Mouse (Mus musculus) heart, postnatal 25 days (tissue): ENCODE results near the gene Atxn1. TPM values are rescaled to one million over a fixed set of nuclear protein-coding genes. Genes with fewer than 3 reads are reported as not detected.

ENCODE experiments used
- DNase-seq: peaks from one replicate; pipeline ENCODE4 v3.0.0; 2022; ENCODE audit warnings: low spot score
- intact Hi-C: fragments of 180-260 bp; cut with DNase I; formaldehyde crosslinking; loops from one replicate; pipeline ENCODE4 v1.15.1; 2025
- total RNA-seq, 2 experiments: library from RNA; stranded (reverse); gene quantifications; 2 replicates each; pipeline ENCODE4 v1.2.3; 2021

The Atxn1 gene
- total RNA-seq, 2 experiments from 2014 or later = 35.1 to 36.0 TPM

- DNase-seq = no peak
- intact Hi-C loops = no loop called here
These were observed 89.0 kb downstream of the Atxn1 start for GRCm38 (mm10) chr13:45875686-45876367.

- intact Hi-C loops = no loop called here
- no peak for DNase-seq
These were observed 90.6 kb downstream of the Atxn1 start for GRCm38 (mm10) chr13:45874196-45874595.

DNA sequence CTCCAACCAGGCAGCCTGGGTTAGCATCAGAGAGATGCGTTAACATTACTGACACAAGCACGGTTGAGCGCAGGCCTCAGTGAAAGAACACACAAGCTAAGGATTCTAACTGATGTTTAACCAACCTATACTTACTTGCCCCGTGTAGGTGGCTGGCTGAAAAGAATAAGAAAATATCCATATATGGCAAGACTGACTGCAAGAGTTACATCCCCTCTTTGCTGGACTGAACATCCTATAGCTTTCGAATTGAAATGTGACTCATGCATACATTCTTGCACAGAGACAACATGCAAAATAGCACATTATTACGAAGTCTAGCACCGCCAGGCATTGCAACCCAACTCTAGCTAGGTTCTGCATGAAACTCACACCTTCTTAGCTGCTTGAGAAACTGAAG lies 91.8 kb downstream of the Atxn1 start:
- intact Hi-C loops = no loop called here
- no peak for DNase-seq

GRCm38 (mm10) chr13:45872041-45872746 lies 92.6 kb downstream of the Atxn1 start:
- DNase-seq = no peak
- intact Hi-C loops = no loop called here

- intact Hi-C loops = no loop called here
- no peak for DNase-seq
These were observed 93.3 kb downstream of the Atxn1 start for GRCm38 (mm10) chr13:45871554-45871953.

DNA sequence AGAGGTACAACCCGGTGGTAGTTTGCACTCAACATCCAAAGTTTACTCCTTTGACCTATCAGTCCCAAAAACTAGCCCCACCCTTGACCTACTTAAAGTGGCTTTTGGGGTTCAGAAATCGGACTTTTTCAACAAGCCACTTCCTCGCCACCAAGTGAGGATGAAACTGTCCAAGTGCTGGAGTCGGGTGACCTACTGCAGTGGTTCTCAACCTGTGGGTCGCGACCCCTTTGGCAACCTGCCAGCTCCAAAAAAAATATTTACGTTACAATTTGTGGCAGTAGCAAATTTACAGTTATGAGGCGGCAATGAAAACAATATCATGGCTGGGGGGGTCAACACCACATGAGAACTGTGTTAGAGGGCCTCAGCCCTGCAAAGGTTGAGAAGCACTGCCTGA lies 95.9 kb downstream of the Atxn1 start:
- no peak for DNase-seq
- intact Hi-C loops = no loop called here

DNA sequence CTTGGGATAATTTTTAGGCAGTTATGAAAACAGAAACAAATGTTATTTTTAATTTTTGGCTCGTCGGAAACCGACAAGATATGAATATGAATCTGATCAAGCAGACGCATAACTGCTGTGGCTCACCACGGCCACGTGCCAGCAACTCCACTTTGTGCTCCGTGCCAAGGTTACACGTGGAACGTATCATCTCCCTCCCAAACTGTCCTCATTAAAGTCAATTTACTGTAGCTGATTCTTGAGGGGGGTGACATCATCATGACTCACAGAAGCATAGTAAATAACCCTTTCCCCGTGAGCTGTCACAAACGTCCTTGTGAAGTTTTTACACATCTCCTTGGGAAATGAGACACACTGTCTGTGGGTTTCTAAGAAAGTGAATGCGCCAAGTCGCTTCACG lies 97.5 kb downstream of the Atxn1 start:
- DNase-seq = no peak
- intact Hi-C loops = no loop called here

- intact Hi-C loops = no loop called here
- no peak for DNase-seq
These were observed 98.1 kb downstream of the Atxn1 start for GRCm38 (mm10) chr13:45866615-45867245.

- intact Hi-C loops = no loop called here
- DNase-seq = no peak
These were observed 99.2 kb downstream of the Atxn1 start for GRCm38 (mm10) chr13:45865620-45866019.

- intact Hi-C loops = no loop called here
- no peak for DNase-seq
These were observed 101.0 kb downstream of the Atxn1 start for GRCm38 (mm10) chr13:45863779-45864178.

DNA sequence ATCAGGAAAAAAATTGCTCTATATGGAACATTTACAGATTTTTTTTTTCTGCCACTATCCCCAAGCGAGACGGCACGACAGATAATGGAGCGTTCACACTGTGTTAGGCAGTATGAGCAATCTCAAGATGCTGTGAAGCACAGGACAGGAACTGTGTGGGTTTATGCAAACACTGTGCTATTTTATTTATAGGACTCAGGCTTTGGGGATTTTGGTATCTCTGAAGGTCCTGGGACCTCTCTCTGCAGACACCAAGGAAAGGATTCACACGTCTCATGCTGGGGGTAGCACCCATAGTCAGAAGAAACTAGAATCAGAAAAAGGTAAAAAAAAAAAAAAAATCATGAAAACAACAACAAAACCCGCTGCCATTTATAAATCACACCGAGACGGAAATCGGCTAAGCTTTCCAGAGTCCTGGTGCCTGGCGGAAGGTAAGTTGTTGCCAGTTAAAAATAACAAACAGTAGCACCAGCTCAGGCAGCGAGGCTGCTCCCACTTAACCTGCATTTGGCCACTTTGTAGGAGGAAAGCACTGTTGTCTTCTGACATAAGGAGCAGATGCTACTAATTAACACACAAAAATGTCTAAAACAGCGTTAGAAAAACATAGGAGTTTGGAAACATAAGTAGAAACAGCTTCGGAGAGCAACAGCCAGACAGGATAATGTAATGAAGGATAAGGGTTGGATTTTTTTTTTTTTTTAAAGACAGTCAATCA lies 102.8 kb downstream of the Atxn1 start:
- DNase-seq = no peak
- intact Hi-C loops = no loop called here

DNA sequence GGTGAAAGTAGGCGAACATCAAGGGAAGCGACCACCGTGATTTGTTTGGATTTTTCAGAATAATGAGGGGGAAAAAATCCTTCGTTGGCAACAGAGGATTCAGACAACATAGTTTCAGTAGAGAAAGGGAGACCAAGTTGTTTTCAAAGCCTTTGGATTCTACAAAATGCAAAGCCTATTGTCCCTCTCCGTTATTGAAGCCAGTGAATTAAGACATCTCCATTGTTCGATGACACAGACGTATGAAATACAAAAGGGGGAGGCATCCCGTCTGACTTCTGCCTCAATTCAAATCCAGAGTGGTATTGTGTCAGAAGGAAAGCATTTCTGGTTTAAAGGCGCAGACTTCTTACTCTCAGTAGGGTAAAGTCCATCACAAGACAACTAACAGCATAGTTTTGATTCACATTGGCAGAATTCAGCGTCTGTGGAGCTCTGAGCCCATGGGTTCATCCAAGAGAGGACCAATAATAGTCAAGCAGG lies 103.7 kb downstream of the Atxn1 start:
- intact Hi-C loops = no loop called here
- DNase-seq = no peak

DNA sequence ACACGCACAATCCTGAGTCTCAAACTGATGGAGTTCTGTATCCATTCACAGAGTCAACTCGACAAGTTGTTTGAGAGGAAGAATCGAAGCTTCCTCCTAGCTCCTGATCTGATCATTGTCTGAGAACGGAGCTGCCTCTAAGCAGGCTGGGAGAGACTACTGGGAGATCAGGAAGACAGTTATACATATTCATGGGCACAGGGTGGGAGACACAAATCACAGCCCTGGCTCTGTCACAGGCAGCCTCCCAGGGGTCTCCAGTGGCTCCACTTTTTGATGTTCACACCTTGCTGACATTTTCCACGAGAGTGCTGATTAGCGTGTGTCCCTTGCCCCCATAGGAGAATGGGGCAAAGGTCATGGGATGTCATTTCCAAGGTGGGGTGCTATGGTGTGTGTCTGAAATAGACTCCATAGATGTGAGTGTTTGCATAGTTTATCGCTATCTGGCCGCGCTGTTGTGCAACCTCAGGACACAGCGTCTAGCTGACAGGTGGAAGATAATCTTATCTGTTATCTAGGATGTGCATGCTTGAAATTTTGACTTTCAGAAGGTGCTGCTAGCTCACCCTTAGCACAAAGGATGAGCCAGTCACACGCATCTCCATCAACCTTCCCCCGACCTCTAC lies 105.6 kb downstream of the Atxn1 start:
- intact Hi-C loops = no loop called here
- no peak for DNase-seq

DNA sequence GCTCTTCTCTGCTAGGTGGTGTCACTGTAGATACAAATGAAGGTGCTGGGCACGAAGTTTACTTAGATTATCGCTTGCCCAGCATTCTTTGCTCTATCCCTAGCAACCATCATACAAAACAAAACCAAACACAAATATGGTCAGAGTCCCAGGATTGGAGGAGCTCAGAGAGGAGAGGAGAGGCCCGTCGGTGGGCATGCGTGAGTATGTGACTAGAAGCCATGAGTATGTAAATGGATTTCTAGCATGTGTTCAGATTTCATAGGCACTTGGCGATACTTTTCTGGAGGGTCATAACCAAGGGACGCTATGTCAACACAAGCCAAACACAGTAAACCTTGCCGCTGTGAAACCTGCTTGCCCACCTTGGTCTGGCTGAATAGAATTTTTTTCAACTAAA lies 107.4 kb downstream of the Atxn1 start:
- DNase-seq = no peak
- intact Hi-C loops = no loop called here

DNA sequence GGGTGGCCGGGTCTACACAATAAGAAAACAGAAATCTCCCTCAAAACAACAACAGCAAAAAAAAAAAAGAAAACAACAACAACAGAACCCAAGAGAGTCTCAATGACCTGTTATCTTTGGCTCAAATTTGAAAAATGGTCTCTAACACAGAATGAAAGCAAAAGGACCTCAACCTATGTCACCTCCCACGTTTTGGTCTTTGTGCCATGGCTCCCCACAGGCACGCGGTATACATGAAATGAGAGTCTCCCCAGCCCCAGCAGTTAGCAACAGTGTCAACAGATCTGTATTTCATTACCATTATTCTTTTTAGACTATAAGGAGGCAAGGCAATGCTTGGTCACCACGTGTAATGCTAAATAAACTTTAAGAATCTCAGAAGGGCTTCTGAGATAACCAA lies 110.3 kb downstream of the Atxn1 start:
- DNase-seq = no peak
- intact Hi-C loops = no loop called here

- intact Hi-C loops = no loop called here
- no peak for DNase-seq
These were observed 111.1 kb downstream of the Atxn1 start for GRCm38 (mm10) chr13:45853691-45854090.

DNA sequence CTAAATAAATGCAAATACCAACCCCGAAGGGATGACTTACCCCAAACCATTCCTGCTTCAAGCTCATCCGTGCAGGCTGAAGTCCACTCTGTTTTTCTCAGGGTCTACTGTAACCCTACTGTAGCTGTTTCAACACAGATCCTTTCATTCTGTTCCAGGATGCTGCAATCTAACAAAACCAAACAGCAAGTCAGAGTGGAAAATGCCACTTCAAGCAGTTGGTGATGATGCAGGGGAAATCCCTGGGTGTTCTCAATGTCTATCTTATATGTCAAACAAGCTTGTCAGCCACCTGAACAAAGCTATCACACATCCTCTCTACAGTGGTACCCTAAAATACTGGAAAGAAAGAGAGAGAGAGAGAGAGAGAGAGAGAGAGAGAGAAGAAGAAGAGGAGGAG lies 112.5 kb downstream of the Atxn1 start:
- intact Hi-C loops = no loop called here
- DNase-seq = no peak

GRCm38 (mm10) chr13:45851746-45852145 lies 113.1 kb downstream of the Atxn1 start:
- DNase-seq = no peak
- intact Hi-C loops = no loop called here

- no peak for DNase-seq
- intact Hi-C loops = no loop called here
These were observed 113.7 kb downstream of the Atxn1 start for GRCm38 (mm10) chr13:45851156-45851555.
